Mouse (Mus musculus) thymus, adult 2 months (tissue): Measurements from ENCODE around the gene Fchsd2. TPM values are rescaled to one million over a fixed set of nuclear protein-coding genes. Genes with fewer than 3 reads are reported as not detected.

ENCODE experiments used
- DNase-seq: peaks from one replicate; pipeline ENCODE4 v3.0.0; 2021
- H3K27ac ChIP-seq: fragments of 200-500 bp; 2 replicates; pipeline ENCODE4 v1.5.1; 2012; ENCODE audit warnings: low read length, control low read depth; ENCODE audit not compliant: control insufficient read depth, insufficient read depth
- H3K27me3 ChIP-seq: fragments of 200-500 bp; 2 replicates; pipeline ENCODE4 v1.6.1; 2012; ENCODE audit warnings: mild to moderate bottlenecking, low read length, moderate library complexity, mixed read lengths; ENCODE audit not compliant: control insufficient read depth, insufficient read depth
- H3K36me3 ChIP-seq: fragments of 200-500 bp; 2 replicates; pipeline ENCODE4 v1.6.1; 2012; ENCODE audit warnings: mild to moderate bottlenecking, low read length, moderate library complexity; ENCODE audit not compliant: control insufficient read depth, insufficient read depth
- H3K4me1 ChIP-seq: fragments of 200-500 bp; replicated peaks from 2 replicates; pipeline ENCODE4 v1.6.1; 2012; ENCODE audit warnings: low read length; ENCODE audit not compliant: control insufficient read depth, insufficient read depth
- H3K4me3 ChIP-seq: fragments of 200-500 bp; 2 replicates; pipeline ENCODE4 v1.5.1; 2012; ENCODE audit warnings: mild to moderate bottlenecking, low read length, control low read depth, moderate library complexity; ENCODE audit not compliant: control insufficient read depth, insufficient read depth
- CTCF ChIP-seq: fragments of 200-500 bp; IDR thresholded peaks from 2 replicates; pipeline ENCODE4 v1.5.1; 2012; ENCODE audit warnings: mild to moderate bottlenecking, control low read depth, low read length, moderate library complexity, borderline replicate concordance; ENCODE audit not compliant: control insufficient read depth, poor library complexity, insufficient read depth; ENCODE audit errors: extremely low read depth
- POLR2A ChIP-seq: fragments of 200-500 bp; IDR thresholded peaks from 2 replicates; pipeline ENCODE4 v1.6.1; 2012; ENCODE audit warnings: mild to moderate bottlenecking, low read length, control low read depth, moderate library complexity; ENCODE audit not compliant: control insufficient read depth, poor library complexity, insufficient read depth; ENCODE audit errors: extremely low read depth
- WGBS: fragments of 180-500 bp; shearing (Covaris S2); methylation state at CpG from one replicate; pipeline ENCODE4 v1.1.7; 2018; 5-methylcytosine and 5-hydroxymethylcytosine counted together
- polyA plus RNA-seq: library from polyadenylated mRNA; depleted of rRNA; stranded (reverse); fragments of >200 nt; gene quantifications from 2 replicates; pipeline ENCODE4 v1.2.3, GENCODE M21; 2012

The Fchsd2 gene
- polyA plus RNA-seq, 1 experiment: 14.3 TPM

DNA sequence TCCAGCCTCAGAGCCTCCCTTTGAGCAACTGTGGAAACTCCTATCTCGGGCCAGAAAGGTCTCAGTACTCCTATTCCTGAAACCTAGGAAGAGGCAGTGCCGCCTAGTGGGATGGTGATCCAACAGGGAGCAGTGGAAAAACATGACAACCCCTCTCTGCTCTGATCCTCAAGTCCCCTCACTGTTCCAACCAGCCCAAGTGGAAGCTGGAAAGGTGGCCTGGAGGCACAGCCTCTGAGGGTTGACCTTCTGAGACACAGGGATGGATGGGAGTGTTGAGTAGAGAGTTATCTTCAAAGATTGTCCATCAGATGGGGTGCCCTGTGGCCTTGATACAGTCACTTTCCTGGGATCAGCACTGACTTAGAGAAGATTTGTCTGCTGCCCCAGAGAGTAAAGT lies 3.9 kb downstream of the Fchsd2 start:
- no peak overlapping the region for H3K27ac ChIP-seq
- H3K36me3 ChIP-seq: no peaks in the 10 kb centered on the region
- TF ChIP-seq CTCF (no peak), POLR2A (no peak)
- no peak for DNase-seq
- WGBS: 99% methylated on average over 2 of the region's 2 CpGs
- peaks cover 33% of the 10 kb centered on the region for H3K4me1 ChIP-seq
- no peaks in the 10 kb centered on the region for H3K27me3 ChIP-seq
- no peak overlapping the region for H3K4me3 ChIP-seq

DNA sequence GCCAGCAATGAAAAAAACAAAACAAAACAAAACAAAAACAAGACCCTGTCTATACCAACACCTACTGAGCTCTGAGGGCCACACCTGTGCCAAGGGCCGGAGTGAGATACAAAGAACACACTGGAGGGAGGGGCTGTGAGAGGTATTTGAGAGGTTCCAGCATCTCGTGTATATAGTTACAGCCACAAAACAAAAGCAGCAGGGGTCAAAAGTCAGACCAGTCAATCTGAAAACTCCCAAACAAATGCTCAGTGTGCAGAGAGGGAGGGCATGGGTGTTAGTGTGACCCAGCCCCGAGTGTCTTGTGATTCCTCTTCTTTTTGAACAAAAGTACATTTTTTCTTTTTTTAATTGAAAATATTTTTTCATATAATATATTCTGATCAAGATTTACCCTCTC lies 4.4 kb downstream of the Fchsd2 start:
- no peak for TF ChIP-seq CTCF
- TF ChIP-seq POLR2A: no peak
- peaks cover 30% of the 10 kb centered on the region for H3K4me1 ChIP-seq
- H3K36me3 ChIP-seq: no peaks in the 10 kb centered on the region
- no peaks in the 10 kb centered on the region for H3K27me3 ChIP-seq
- no peak overlapping the region for H3K27ac ChIP-seq
- H3K4me3 ChIP-seq: no peak overlapping the region
- no peak for DNase-seq
- WGBS: 86% methylated on average over 3 of the region's 3 CpGs

DNA sequence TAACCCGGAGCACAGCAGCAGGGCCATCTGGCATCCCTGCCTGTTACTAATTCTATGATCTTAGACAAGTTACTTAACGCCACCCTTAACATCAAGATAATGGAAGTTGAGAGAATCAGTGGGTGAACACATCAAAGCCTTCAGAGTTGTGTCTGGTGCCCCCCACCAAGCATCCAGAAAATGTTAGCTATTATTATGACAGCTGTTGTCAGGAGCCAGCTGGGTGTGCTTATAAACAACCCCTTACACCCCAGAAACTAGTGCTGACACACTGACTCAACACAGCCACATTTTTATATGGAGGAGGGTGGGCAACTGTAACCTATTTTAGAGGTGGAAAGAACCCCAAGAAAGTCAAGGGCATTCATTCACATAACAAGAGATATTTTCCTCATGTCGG lies 7.3 kb downstream of the Fchsd2 start:
- Histone ChIP-seq H3K27ac (no peak overlapping the region), H3K4me1 (peaks cover 8% of the 10 kb centered on the region), H3K27me3 (no peaks in the 10 kb centered on the region), H3K36me3 (no peaks in the 10 kb centered on the region), H3K4me3 (no peak overlapping the region)
- 56% methylated on average over 3 of the region's 3 CpGs for WGBS
- DNase-seq: no peak
- TF ChIP-seq POLR2A: no peak
- TF ChIP-seq CTCF: no peak

DNA sequence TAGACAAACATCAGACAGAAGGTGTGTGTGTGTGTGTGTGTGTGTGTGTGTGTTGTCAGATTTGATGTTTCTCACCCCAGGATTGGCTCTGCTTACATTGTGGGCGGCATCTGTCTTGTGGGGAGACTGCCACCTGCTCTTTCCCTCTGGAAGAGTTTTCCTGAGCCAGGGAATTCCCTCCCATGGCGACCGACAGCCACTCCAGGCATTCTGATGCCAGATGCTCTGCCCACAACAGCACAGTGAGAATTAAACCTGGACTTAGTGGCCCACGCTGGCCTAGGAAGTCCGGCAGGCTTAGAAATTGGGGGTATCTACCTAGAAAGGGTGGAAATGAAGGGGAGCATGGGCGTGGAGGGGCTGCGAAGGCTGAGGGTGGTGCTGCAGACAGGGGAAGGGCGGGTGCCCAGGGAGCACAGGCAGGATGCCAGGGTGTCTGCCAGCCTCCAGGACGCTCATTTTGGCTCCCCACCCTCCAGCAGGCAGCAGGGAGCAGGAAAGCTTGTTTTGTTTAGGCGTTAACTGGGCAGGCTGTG lies 8.6 kb downstream of the Fchsd2 start:
- no peak for DNase-seq
- no peak for TF ChIP-seq CTCF
- TF ChIP-seq POLR2A: no peak
- no peaks in the 10 kb centered on the region for H3K4me1 ChIP-seq
- H3K4me3 ChIP-seq: no peak overlapping the region
- WGBS: 91% methylated on average over 10 of the region's 10 CpGs
- H3K27ac ChIP-seq: no peak overlapping the region
- no peaks in the 10 kb centered on the region for H3K27me3 ChIP-seq
- no peaks in the 10 kb centered on the region for H3K36me3 ChIP-seq

DNA sequence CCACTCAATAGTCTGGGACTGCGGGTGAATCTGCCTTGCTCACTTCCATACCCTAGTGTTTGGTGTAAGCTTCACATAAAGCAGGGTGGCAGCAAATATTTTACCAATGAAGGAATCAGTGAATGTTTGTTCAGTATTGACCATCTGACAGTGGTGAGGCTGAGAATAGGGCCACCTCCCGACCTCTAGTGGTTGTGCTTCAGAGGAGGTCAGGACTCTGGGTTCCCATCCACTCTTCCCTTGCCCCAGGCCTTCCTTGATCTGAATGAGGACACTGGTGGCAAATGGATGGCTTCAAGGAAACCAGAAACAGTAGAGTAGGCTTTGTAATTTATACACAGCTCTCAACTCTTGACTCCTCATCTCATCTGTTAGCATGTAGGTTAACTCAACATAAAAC lies 14.0 kb downstream of the Fchsd2 start:
- H3K4me1 ChIP-seq: peaks cover 20% of the 10 kb centered on the region
- no peak overlapping the region for H3K4me3 ChIP-seq
- no peaks in the 10 kb centered on the region for H3K36me3 ChIP-seq
- DNase-seq: no peak
- WGBS: 63% methylated on average over 2 of the region's 2 CpGs
- H3K27ac ChIP-seq: no peak overlapping the region
- H3K27me3 ChIP-seq: no peaks in the 10 kb centered on the region
- TF ChIP-seq POLR2A: no peak
- no peak for TF ChIP-seq CTCF

DNA sequence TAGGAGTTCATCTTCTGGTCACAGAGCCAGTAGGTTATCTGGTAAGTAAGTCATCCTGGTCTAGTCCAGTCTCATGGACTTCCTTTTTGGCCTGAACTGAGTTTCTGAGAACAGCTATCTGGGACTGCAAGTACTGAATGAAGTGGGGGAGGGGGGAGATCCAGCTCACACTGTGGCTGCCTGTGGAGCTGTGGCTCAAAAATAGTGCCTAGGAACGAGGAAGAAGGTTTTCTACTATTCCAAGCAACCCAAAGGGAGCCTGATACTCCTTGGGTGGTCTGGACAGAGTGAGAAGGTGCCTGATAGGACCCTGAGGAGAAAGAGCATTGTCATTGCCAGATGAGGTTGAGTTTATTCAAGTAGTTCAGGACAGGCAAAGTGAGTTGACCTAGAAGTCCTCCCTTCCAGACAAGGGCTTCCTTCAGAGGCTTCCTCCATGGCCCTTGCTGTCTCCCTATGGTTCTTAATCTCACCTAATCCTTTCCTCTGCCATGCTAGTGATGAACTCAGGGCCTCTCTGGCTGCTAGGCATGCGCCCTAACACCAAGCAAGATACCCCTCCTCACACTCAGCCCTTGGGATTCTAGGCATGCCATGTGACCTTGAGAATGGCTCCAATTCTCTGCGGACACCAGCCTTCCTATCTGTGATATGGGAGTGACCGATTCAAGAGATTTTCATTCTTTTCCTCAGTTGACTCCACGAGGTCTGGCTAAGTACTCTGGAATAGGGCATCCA lies 14.6 kb downstream of the Fchsd2 start:
- Histone ChIP-seq H3K36me3 (no peaks in the 10 kb centered on the region), H3K4me1 (peaks cover 20% of the 10 kb centered on the region), H3K4me3 (no peak overlapping the region), H3K27ac (no peak overlapping the region), H3K27me3 (no peaks in the 10 kb centered on the region)
- WGBS: 50% methylated on average over 5 of the region's 5 CpGs
- TF ChIP-seq POLR2A (no peak), CTCF (no peak)
- peak; percentile 14 for DNase-seq

DNA sequence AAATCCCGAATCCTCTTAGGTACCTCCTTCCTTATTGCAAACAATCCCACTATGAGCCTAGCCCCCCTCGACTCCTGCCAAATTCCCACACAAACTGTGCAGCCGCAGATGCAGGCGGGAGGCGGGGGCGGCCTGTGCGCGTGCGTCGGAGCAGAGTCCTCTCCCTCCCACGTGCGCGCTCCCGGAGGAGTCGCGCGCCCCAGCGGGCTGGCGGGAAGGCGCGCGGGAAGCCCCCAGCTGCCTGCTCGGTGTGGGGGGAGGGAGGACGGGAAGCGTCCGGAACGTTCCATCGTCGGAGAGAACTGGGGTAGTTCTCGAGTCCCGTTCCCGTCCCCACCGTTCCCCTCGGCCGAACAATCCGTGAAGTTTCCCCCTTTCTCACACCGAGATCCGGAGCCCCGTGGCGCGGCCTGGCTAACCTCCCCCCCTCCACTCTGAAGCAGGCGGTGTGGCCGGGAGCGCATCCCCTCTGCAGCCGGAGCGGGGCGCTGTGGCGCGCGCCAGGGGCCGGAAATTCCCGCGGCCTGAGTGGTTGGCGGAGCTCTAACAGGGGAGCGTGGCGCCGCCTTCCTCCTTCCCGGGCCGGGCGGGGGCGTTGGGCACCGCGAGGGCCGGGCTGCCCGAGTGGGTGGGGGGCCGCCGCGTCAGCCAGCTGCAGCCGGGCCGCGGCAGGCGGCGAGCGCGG lies 15.4 kb downstream of the Fchsd2 start:
- peak; percentile 98 for DNase-seq
- Histone ChIP-seq H3K4me3 (peak overlapping the region; percentile 46), H3K4me1 (peaks cover 20% of the 10 kb centered on the region), H3K27ac (no peak overlapping the region), H3K36me3 (no peaks in the 10 kb centered on the region), H3K27me3 (no peaks in the 10 kb centered on the region)
- WGBS: under 1% methylated on average over 54 of the region's 75 CpGs
- peak; percentile 95 for TF ChIP-seq CTCF
- peak; percentile 69; the same call in 1 of the 2 replicates for TF ChIP-seq POLR2A
